Mouse (Mus musculus) G1E (cell line): Measurements from ENCODE around the gene St3gal5.

Experiments used
- CTCF ChIP-seq: IDR thresholded peaks from 2 replicates; pipeline ENCODE4 v1.5.1; 2012; ENCODE audit warnings: low read depth, low read length, inconsistent platforms, mixed read lengths
- GATA1 ChIP-seq: IDR thresholded peaks from 2 replicates; pipeline ENCODE4 v1.6.1; 2012; ENCODE audit warnings: borderline replicate concordance, low read length, inconsistent platforms, mixed read lengths
- POLR2AphosphoS5 ChIP-seq: IDR thresholded peaks from 2 replicates; pipeline ENCODE4 v1.6.1; 2012; ENCODE audit warnings: low read depth, low read length, inconsistent platforms; ENCODE audit not compliant: insufficient replicate concordance

DNA sequence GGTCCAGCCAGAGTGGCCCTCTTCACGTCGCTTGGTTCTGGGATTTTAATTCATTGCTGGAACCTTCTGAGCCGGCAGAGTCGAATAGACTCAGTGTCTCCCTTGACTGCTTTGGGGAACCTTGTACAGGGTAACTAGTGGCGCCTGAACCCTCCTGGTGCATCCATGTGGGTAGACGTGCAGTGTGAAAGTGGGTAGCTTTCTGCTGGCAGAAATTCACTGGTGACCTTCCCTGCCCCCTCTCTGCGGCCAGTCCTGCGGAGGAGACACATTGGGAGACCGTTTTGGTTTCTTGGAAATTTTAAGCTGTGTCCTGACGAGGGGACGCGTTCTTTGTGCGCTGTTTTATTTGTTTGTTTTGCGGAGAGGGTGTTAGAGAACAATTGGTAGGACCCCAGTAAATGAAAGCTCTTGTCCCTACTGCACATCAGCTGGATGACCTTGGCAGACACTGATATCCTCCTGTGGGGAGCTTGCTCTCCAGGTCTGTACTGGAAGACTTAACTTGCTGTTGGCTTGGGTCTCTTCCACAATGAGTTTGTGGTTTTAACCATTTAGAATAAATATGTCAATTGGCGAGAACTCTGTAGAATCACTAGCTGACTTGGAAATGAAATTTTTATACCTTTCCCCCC is 746 bp downstream of the St3gal5 start:
- no peak for TF ChIP-seq CTCF
- TF ChIP-seq GATA1: no peak
- TF ChIP-seq POLR2AphosphoS5: no peak
